Mouse (Mus musculus) neural tube, embryonic 13.5 days (tissue): ENCODE measurements around the gene Ubr4. TPM values are rescaled to one million over a fixed set of nuclear protein-coding genes. Genes with fewer than 3 reads are reported as not detected.
A peak's percentile ranks its signal among the peaks of the same experiment; 100 is the strongest.
"Not testable (repeated sequence)": the region's sequence is repeated elsewhere in the genome, so short reads cannot be mapped to it uniquely, and the experiment has no call there.

ENCODE experiments used
- ATAC-seq: fragments of 200-750 bp; cut with Nextera tagmentation; 2 replicates; pipeline ENCODE4 v1.8.0; 2017; ENCODE audit warnings: low read depth, mild to moderate bottlenecking, moderate TSS enrichment, moderate library complexity
- H3K27ac ChIP-seq: fragments of 300-500 bp; sonication (generic); replicated peaks from 2 replicates; pipeline ENCODE4 v1.5.1; 2015; ENCODE audit warnings: moderate library complexity, mild to moderate bottlenecking, inconsistent platforms
- H3K27me3 ChIP-seq: fragments of 300-500 bp; sonication (generic); 2 replicates; pipeline ENCODE4 v1.6.1; 2015; ENCODE audit warnings: mild to moderate bottlenecking, inconsistent platforms
- H3K36me3 ChIP-seq: fragments of 300-500 bp; sonication (generic); 2 replicates; pipeline ENCODE4 v1.6.1; 2015; ENCODE audit warnings: mild to moderate bottlenecking, inconsistent platforms
- H3K4me1 ChIP-seq: fragments of 300-500 bp; sonication (generic); replicated peaks from 2 replicates; pipeline ENCODE4 v1.6.1; 2015; ENCODE audit warnings: inconsistent platforms
- H3K4me2 ChIP-seq: fragments of 300-500 bp; sonication (generic); 2 replicates; pipeline ENCODE4 v1.6.1; 2015; ENCODE audit warnings: inconsistent platforms, mild to moderate bottlenecking, moderate library complexity
- H3K4me3 ChIP-seq: fragments of 300-500 bp; sonication (generic); 2 replicates; pipeline ENCODE4 v1.5.1; 2015; ENCODE audit warnings: mild to moderate bottlenecking, inconsistent platforms
- H3K9ac ChIP-seq: fragments of 300-500 bp; sonication (generic); 2 replicates; pipeline ENCODE4 v1.6.1; 2015; ENCODE audit warnings: moderate library complexity, mild to moderate bottlenecking, inconsistent platforms
- H3K9me3 ChIP-seq: fragments of 300-500 bp; sonication (generic); 2 replicates; pipeline ENCODE4 v1.6.1; 2016; ENCODE audit warnings: inconsistent platforms
- WGBS: fragments of 180-500 bp; shearing (Covaris S2); methylation state at CpG from one replicate; pipeline ENCODE4 v1.1.7; 2015; 5-methylcytosine and 5-hydroxymethylcytosine counted together
- polyA plus RNA-seq: library from polyadenylated mRNA; unstranded; fragments of >200 nt; fragmentation: Nextera tagmentation; extraction: Ambion mirVana; gene quantifications from 2 replicates; pipeline ENCODE4 v1.2.1, GENCODE M21; 2015

Ubr4 gene
- polyA plus RNA-seq, 1 experiment from 2014 or later, result 74.8 TPM

DNA sequence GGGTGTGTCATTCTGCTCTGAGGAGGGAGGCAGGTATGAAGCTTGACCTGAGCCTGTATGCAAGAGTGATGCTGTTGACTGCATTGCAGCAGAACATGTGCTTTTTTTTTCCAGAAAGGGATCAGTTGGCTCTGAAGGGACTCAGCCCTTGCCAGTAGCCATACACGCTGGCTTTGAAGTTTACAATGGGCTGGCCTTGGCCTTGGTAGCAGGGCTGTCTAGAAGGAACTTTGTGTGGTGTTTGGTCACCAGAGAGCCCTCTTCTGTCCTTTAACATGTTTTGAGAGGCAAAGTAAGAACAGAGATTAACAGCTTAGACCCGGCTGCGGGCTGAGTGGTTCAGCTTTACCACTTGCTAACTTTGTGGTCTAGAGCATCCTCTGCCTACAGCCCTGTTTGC, 14.9 kb downstream of the Ubr4 start:
- no peak for ATAC-seq
- Histone ChIP-seq H3K9me3 (no peaks in the 10 kb centered on the region), H3K27ac (no peak overlapping the region), H3K4me2 (no peak overlapping the region), H3K4me3 (no peak overlapping the region), H3K9ac (no peak overlapping the region), H3K27me3 (no peaks in the 10 kb centered on the region), H3K36me3 (peaks cover 97% of the 10 kb centered on the region), H3K4me1 (no peaks in the 10 kb centered on the region)
- WGBS, result 96% methylated on average over 3 of the region's 3 CpGs

DNA sequence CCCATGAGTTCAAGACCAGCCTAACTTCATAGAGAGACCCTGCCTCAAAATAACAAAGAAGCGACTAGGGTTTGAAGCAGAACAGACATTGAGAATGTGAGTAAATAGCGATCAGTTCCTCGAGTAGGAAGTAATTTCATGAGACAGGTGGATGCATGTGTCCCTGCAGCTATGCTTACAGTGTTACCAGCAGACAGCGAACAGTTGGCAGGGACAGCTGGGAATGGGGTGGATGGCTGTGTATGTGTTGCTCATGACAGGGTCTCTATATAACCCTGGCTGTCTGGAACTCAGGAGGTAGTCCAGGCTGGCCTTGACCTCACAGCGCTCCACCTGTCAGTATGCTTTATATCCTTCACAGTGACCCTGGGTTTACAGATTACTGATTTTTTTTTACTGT, 15.6 kb downstream of the Ubr4 start:
- H3K4me1 ChIP-seq, result no peaks in the 10 kb centered on the region
- 97% methylated on average over 5 of the region's 5 CpGs for WGBS
- H3K4me3 ChIP-seq, result no peak overlapping the region
- peaks cover 97% of the 10 kb centered on the region for H3K36me3 ChIP-seq
- no peak for ATAC-seq
- no peaks in the 10 kb centered on the region for H3K27me3 ChIP-seq
- no peak overlapping the region for H3K27ac ChIP-seq
- H3K4me2 ChIP-seq, result no peak overlapping the region
- no peak overlapping the region for H3K9ac ChIP-seq
- no peaks in the 10 kb centered on the region for H3K9me3 ChIP-seq

DNA sequence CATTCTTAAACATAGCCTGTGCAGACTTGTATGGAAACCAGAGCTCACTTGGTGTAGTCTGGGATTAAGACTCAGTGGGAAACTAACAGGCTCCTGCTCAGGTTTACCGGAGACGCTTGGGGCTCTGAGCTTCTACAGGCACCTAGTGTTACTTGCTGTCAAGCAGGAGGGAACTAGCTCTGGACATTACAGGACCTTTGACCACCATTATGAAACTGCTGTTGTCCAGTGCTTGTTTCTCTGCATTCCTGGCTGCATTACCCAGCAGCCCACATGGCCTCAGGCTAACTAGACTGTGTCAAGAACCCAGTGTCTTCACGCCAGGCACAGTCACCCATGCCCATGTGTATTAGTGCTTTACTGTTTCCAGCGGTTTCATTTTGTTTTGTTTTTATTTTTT, 20.7 kb downstream of the Ubr4 start:
- Histone ChIP-seq H3K27me3 (no peaks in the 10 kb centered on the region), H3K9me3 (no peaks in the 10 kb centered on the region), H3K36me3 (peaks cover 93% of the 10 kb centered on the region), H3K4me3 (no peak overlapping the region), H3K9ac (no peak overlapping the region), H3K4me2 (no peak overlapping the region), H3K4me1 (no peaks in the 10 kb centered on the region), H3K27ac (no peak overlapping the region)
- no peak for ATAC-seq
- WGBS, result 86% methylated on average over 4 of the region's 4 CpGs

DNA sequence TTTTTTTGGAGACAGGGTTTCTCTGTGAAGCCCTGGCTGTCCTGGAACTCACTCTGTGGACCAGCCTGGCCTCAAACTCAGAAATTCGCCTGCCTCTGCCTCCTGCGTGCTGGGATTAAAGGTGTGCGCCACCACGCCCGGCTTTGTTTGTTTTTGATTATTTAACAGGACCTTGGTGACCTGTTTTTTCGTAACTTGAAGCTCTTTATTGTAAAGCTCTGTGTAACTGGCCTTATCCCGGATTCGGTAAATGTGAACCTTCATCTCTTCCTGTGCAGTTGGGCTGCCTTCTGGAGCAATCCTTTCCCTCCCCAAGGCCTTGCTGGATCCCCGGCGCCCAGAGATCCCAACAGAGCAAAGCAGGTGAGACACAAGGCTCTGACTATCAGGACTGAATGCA, 21.1 kb downstream of the Ubr4 start:
- Histone ChIP-seq H3K4me3 (no peak overlapping the region), H3K27me3 (no peaks in the 10 kb centered on the region), H3K4me2 (no peak overlapping the region), H3K27ac (no peak overlapping the region), H3K4me1 (no peaks in the 10 kb centered on the region), H3K36me3 (peaks cover 89% of the 10 kb centered on the region), H3K9ac (no peak overlapping the region), H3K9me3 (no peaks in the 10 kb centered on the region)
- WGBS, result 93% methylated on average over 10 of the region's 10 CpGs
- ATAC-seq, result no peak

DNA sequence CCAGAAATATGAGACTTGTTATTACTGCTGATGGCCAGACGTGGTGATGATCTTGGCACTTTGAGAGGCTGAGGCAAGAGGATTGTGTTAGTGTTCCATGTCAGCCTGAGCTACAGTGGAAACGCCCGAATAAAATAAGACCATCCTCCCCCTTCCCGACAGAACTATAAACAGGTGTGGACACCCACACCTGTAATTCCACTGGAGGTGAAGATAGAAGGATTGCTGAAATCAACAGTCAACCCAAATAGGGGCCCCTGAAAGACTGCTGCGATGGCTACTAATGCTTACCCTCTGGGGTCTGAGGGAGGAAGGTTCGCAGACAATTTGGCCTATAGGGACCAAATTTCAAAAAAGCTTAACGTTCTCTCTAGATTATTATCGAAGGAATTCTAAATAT, 27.3 kb downstream of the Ubr4 start:
- Histone ChIP-seq H3K4me3 (peak overlapping the region; percentile 89), H3K4me1 (peaks cover 42% of the 10 kb centered on the region), H3K36me3 (peaks cover 28% of the 10 kb centered on the region), H3K4me2 (peak overlapping the region; percentile 90), H3K27me3 (no peaks in the 10 kb centered on the region), H3K9ac (peak overlapping the region; percentile 81), H3K9me3 (no peaks in the 10 kb centered on the region), H3K27ac (peak overlapping the region; percentile 86)
- 16% methylated on average over 8 of the region's 8 CpGs for WGBS
- ATAC-seq, result 0 out of 2 replicates have a peak, but pooled peaks have one; percentile 5

DNA sequence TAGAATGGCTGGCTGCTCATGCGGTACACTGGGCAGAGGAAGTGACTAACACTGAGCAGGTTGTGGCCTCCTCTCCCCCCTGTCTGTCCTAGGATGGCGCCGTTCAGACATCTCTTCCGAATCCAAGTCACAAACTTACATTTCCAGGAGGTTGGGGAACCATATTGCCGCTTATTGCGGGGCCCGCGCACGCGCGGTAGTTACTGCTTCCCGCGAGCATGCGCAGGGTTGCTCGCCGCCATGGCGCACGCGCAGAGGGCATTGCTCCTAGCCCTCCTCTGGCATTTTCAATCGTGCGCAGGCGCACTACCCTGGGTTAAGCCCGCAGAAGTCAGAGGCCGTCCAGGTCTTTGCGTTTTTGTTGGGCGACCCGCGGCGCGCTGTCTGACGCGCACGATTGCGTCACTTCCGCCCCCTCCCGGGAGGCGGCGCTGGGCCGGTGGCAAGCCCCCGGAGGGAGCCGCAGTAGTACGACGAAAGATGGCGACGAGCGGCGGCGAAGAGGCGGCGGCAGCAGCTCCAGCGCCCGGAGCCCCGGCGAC, 27.9 kb downstream of the Ubr4 start:
- no peaks in the 10 kb centered on the region for H3K9me3 ChIP-seq
- H3K4me1 ChIP-seq, result peaks cover 42% of the 10 kb centered on the region
- H3K36me3 ChIP-seq, result peaks cover 23% of the 10 kb centered on the region
- H3K4me2 ChIP-seq, result peak overlapping the region; percentile 97
- peak; percentile 97 for ATAC-seq
- peak overlapping the region; percentile 89 for H3K9ac ChIP-seq
- H3K27ac ChIP-seq, result peak overlapping the region; percentile 86
- under 1% methylated on average over 39 of the region's 54 CpGs for WGBS
- H3K27me3 ChIP-seq, result no peaks in the 10 kb centered on the region
- H3K4me3 ChIP-seq, result peak overlapping the region; percentile 89

DNA sequence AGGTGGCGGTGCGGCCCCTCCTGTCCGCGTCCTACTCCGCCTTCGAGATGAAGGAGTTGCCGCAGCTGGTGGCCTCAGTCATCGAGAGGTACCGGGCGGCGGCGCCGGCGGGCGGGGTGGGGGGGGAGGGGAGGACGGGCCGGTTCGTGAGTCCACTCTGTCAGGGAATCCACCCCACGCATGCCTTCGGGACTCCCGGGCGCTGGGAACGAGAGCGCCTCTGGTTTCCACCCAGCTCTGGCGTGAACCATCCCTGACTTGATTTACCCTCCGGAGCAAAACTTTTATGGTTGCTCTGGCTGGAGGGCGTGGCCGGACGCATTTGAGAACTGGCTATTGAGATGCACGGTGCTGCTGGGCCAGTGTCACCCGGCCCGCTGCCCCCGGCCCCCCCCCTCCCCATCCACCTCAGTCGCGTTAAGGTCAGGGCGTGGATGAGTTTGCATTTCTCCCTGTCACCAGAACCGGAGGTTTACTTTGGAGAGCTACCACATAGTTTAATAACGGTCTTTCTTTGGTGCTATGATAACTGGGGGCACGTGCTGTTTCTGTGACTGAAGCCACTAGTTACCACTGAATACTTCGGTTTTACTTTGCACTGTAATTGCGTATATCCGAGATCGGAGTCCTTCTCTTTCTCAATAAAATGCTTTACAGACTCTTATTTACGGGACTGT, 28.5 kb downstream of the Ubr4 start:
- peak overlapping the region; percentile 97 for H3K4me2 ChIP-seq
- peaks cover 17% of the 10 kb centered on the region for H3K36me3 ChIP-seq
- peak overlapping the region; percentile 89 for H3K9ac ChIP-seq
- WGBS, result 3% methylated on average over 44 of the region's 44 CpGs
- no peaks in the 10 kb centered on the region for H3K9me3 ChIP-seq
- H3K4me1 ChIP-seq, result peaks cover 42% of the 10 kb centered on the region
- H3K27ac ChIP-seq, result peak overlapping the region; percentile 85
- no peaks in the 10 kb centered on the region for H3K27me3 ChIP-seq
- ATAC-seq, result peak; percentile 74; the same call in 1 of the 2 replicates
- H3K4me3 ChIP-seq, result peak overlapping the region; percentile 89

DNA sequence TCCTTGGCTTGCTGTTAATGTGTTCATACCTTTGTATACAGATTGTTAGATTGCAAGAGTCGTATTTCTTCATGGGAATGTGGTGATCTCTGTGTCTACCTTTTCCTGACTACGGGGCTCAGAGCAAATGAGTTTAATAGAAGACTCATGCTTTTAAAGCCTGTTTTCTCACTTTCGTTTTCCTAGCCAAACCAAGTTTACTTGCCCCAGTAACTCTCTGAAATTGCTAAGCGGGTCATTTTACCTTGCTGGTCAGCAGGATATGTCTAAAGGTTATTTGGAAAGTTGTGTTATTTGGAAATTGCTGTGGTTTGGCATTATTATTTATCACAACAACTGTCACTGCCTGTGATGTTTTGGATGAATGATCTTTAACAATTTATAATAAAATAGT, 29.0 kb downstream of the Ubr4 start:
- no peak for ATAC-seq
- 54% methylated on average over 4 of the region's 4 CpGs for WGBS
- peak overlapping the region; percentile 89 for H3K4me3 ChIP-seq

DNA sequence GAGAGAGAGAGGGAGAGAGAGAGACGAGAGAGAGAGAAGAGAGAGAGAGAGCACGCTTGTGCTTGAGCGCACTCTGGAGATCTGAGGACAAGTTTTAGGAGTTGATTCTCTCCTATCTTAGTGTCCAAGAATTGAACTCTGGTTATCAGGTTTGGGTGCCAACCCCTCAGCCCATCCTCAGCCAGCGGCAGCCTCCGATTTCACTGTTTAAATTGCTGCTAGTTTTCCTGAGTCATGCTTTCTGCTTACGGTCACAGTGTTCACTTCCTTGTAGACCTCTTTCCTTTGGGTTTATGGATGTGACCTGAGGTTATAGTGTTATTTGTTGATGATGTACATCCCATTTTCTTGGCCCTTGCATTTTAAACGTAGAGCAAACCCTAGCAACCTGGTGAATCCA, 29.8 kb downstream of the Ubr4 start:
- no peak for ATAC-seq
- H3K4me1 ChIP-seq, result peaks cover 46% of the 10 kb centered on the region
- no peaks in the 10 kb centered on the region for H3K27me3 ChIP-seq
- H3K4me3 ChIP-seq, result no peak overlapping the region
- WGBS, result 83% methylated on average over 7 of the region's 7 CpGs
- peaks cover 4% of the 10 kb centered on the region; the same call in 1 of the 2 replicates for H3K36me3 ChIP-seq
- no peak overlapping the region for H3K27ac ChIP-seq
- peak overlapping the region; percentile 97 for H3K4me2 ChIP-seq
- peak overlapping the region; percentile 38 for H3K9ac ChIP-seq
- H3K9me3 ChIP-seq, result no peaks in the 10 kb centered on the region

More for the DNA sequence above, 29.0 kb downstream of the Ubr4 start:
- peak overlapping the region; percentile 89 for H3K9ac ChIP-seq
- H3K36me3 ChIP-seq, result peaks cover 12% of the 10 kb centered on the region; the same call in 1 of the 2 replicates
- no peaks in the 10 kb centered on the region for H3K9me3 ChIP-seq
- H3K4me2 ChIP-seq, result peak overlapping the region; percentile 97
- no peak overlapping the region for H3K27ac ChIP-seq
- no peaks in the 10 kb centered on the region for H3K27me3 ChIP-seq
- H3K4me1 ChIP-seq, result peaks cover 42% of the 10 kb centered on the region

DNA sequence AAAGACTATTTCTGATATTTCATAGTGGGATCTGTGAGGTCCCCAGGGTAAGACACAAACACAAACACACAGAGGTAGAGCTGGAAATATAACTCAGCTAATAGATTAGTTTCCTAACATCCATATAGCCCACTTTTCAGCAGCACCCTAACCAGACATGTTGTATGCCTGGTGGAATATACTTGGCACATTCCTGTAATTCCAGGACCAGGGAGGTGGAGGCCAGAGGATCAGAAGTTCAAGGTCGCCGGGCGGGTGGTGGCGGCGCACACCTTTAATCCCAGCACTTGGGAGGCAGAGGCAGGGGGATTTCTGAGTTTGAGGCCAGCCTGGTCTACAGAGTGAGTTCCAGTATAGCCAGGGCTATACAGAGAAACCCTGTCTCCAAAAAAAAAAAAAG, 33.4 kb downstream of the Ubr4 start:
- not testable (repeated sequence) for H3K4me3 ChIP-seq, H3K4me2 ChIP-seq, H3K9ac ChIP-seq, H3K27me3 ChIP-seq, H3K27ac ChIP-seq, ATAC-seq, H3K9me3 ChIP-seq
- Histone ChIP-seq H3K4me1 (peaks cover 38% of the 10 kb centered on the region), H3K36me3 (peaks cover 17% of the 10 kb centered on the region)
- 92% methylated on average over 5 of the region's 5 CpGs for WGBS

DNA sequence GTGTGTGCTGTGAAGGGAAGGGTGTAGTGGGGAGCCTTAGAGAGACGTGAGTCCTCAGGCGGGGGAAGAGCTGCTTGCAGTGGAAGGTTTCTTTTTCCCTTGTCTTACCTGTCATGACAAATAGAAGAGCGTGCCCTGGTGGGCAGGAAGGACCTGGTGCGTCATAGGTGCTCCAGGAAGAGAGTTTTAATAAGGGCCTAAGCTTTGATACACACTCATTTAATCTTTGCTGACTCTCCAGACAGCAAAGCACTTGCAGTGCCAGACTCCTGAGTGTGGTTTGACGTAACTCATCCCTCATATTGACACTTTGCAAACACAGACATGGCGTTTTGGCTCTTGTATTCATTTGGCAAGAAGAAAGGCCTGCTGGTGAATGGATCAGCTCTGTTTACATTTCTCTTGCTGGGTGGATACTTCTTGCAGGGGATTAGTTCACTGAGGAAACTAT, 34.5 kb downstream of the Ubr4 start:
- H3K4me3 ChIP-seq, result no peak overlapping the region
- no peaks in the 10 kb centered on the region for H3K9me3 ChIP-seq
- no peak overlapping the region for H3K9ac ChIP-seq
- H3K36me3 ChIP-seq, result peaks cover 27% of the 10 kb centered on the region
- H3K4me1 ChIP-seq, result peaks cover 28% of the 10 kb centered on the region
- WGBS, result 79% methylated on average over 6 of the region's 6 CpGs
- no peak overlapping the region for H3K27ac ChIP-seq
- no peaks in the 10 kb centered on the region for H3K27me3 ChIP-seq
- no peak overlapping the region for H3K4me2 ChIP-seq
- no peak for ATAC-seq

DNA sequence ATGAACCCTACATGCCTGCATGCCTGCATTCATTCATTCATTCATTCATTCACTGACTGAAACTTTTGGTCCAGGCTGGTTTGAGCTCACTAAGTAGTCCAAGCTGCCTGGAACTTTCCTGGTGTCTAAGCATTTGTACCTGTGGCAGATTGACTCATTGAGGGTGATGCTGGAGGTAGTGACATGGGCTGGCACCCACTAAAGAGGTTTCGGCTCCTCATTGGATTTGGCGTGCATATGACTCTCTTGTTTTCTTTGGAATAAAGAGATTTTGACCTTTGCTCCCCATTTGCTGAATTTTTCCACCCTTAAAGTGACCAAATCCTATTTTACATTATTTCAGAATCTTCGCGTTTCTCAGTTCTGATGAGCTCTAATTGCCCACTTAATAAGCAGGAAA, 37.1 kb downstream of the Ubr4 start:
- H3K27me3 ChIP-seq, result no peaks in the 10 kb centered on the region
- 91% methylated on average over 4 of the region's 4 CpGs for WGBS
- H3K36me3 ChIP-seq, result peaks cover 51% of the 10 kb centered on the region
- no peak for ATAC-seq
- peaks cover 4% of the 10 kb centered on the region; the same call in 1 of the 2 replicates for H3K4me1 ChIP-seq
- no peak overlapping the region for H3K4me3 ChIP-seq
- H3K9me3 ChIP-seq, result no peaks in the 10 kb centered on the region
- H3K27ac ChIP-seq, result no peak overlapping the region
- no peak overlapping the region for H3K9ac ChIP-seq
- H3K4me2 ChIP-seq, result no peak overlapping the region
